Mouse (Mus musculus): Measurements from ENCODE around the gene Sphk2. TPM values are rescaled to one million over a fixed set of nuclear protein-coding genes. Genes with fewer than 3 reads are reported as not detected.
A peak's percentile ranks its signal among the peaks of the same experiment; 100 is the strongest.

Gene Sphk2
- polyA plus RNA-seq, 1 experiment, result 88.1 TPM

DNA sequence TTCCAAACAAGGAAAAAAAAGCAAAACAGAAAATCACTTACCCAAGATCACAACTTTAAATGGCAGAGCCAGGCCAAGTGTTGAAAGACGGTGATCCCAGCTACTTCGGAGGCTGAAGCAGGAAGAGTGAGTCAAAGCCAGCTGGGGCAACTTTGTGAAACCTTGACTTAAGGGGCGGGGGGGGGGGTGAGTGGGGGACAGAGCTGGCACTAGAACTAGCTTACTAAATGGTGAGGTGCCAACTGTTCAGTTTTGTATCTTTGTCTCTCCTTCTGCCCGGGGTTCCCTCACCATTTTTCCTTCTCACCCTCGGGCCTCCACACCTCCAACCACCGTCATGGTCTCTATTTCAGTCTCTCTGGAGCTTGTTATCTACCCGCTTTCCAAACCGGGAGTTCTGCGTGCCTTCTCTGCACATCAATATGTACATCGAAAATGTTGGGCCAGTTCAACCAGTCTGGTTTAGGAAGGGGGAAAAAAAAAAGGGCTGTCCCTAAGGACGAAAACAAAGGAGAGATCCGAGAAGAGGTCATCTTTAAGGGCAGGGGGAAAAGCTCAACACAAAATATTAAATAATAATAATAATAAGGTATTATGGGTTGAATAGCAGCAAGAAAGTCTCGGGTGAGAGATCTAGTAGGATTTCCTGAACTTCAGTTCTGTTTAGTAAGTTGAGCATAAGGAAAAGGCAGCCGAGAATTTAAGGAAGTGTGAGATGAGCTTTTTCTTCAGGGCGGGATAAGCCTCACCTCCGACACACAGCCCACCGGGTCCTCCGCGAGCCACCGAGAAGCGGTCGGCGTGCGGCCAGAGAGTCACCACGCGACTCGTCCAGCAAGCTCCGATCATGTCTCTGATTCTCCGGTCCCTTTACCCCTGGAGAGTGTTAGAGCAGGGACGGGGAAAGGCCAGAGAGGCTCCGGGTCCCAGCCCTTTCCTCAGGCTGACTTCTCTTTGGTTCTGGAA, 567 bp downstream of the Sphk2 start:
- Histone ChIP-seq H3K36me3 (ENCODE audit: control insufficient read depth, insufficient read depth, low read length) (peaks cover 19% of the 10 kb centered on the region), H3K4me1 (replicated peaks; ENCODE audit: control insufficient read depth, insufficient read depth, low read length) (peaks cover 37% of the 10 kb centered on the region), H3K27me3 (ENCODE audit: control insufficient read depth, insufficient read depth, low read length) (no peaks in the 10 kb centered on the region), H3K4me3 (ENCODE audit: control insufficient read depth, insufficient read depth, low read length) (peak overlapping the region; percentile 80), H3K27ac (ENCODE audit: control insufficient read depth, insufficient read depth, low read length) (peak overlapping the region; percentile 41; the same call in 1 of the 2 replicates)
- 8% methylated on average over 31 of the region's 31 CpGs for WGBS
- DNase-seq, result no peak
- TF ChIP-seq POLR2A (IDR thresholded peaks at IDR 0.05; ENCODE audit: control insufficient read depth, extremely low read depth, insufficient read depth, low read length, poor library complexity), result no peak
- no peak for TF ChIP-seq CTCF (IDR thresholded peaks at IDR 0.05; ENCODE audit: borderline replicate concordance, control insufficient read depth, extremely low read depth, insufficient read depth, low read length, poor library complexity)

DNA sequence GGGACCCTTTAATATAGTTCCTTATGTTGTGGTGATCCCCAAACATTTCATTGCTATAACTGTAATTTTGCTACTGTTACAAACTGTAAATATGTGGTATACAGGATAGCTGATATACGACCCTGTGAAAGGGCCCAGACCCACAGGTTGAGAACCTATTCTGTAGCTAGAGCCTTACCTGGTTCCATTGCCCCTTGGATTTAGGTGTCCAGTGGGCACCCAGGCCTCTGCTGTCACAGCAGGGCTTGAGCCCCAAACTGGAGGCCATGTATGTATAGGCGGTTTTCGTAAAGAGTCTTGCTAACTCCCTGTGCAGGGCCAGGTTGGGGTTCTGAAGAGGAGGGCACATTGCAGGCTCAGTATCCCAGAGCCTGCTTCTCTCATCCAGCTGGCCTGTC, 1.3 kb downstream of the Sphk2 start:
- TF ChIP-seq CTCF (IDR thresholded peaks at IDR 0.05; ENCODE audit: borderline replicate concordance, control insufficient read depth, extremely low read depth, insufficient read depth, low read length, poor library complexity), result no peak
- no peak for TF ChIP-seq POLR2A (IDR thresholded peaks at IDR 0.05; ENCODE audit: control insufficient read depth, extremely low read depth, insufficient read depth, low read length, poor library complexity)
- Histone ChIP-seq H3K27ac (ENCODE audit: control insufficient read depth, insufficient read depth, low read length) (no peak overlapping the region), H3K36me3 (ENCODE audit: control insufficient read depth, insufficient read depth, low read length) (peaks cover 19% of the 10 kb centered on the region), H3K4me1 (replicated peaks; ENCODE audit: control insufficient read depth, insufficient read depth, low read length) (peaks cover 37% of the 10 kb centered on the region), H3K4me3 (ENCODE audit: control insufficient read depth, insufficient read depth, low read length) (no peak overlapping the region), H3K27me3 (ENCODE audit: control insufficient read depth, insufficient read depth, low read length) (no peaks in the 10 kb centered on the region)
- 90% methylated on average over 3 of the region's 3 CpGs for WGBS
- DNase-seq, result no peak

DNA sequence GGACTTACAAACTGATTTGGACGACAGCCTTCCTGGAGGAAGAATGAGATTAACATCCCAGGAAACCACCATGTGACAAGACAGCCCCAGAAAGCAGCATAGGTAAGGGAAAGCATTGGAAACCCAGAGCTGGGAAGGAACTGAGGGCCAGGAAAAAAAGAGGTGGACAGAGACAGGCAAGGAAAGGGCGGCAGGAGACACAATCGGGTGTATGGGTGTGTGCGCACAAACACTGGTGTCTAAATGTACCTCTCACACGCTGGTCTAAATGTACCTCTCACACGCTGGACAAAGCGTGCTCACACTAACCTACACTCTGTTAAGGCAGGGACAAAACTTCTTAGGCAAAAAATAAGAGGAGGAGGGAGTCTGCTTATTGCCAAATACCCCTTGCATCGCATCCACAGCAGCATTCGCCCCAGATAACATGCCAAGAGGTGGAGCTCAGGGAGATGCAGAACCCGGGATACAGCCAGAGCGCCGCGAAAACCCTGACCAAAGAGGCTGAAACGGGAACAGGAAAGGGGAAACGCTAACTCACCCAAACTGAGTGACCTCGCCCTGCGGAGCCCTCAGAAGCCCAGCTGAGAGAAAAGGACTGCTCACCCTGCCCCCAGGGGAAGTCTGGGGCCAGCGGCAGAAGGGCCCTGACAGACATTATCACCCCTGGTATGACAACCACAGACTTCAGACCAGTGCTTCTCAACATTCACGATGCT, 1.9 kb downstream of the Sphk2 start:
- DNase-seq, result no peak
- peak overlapping the region; percentile 7; the same call in 1 of the 2 replicates for H3K27ac ChIP-seq (ENCODE audit: control insufficient read depth, insufficient read depth, low read length)
- H3K36me3 ChIP-seq (ENCODE audit: control insufficient read depth, insufficient read depth, low read length), result peaks cover 20% of the 10 kb centered on the region
- no peak overlapping the region for H3K4me3 ChIP-seq (ENCODE audit: control insufficient read depth, insufficient read depth, low read length)
- no peaks in the 10 kb centered on the region for H3K27me3 ChIP-seq (ENCODE audit: control insufficient read depth, insufficient read depth, low read length)
- TF ChIP-seq POLR2A (IDR thresholded peaks at IDR 0.05; ENCODE audit: control insufficient read depth, extremely low read depth, insufficient read depth, low read length, poor library complexity), result no peak
- no peak for TF ChIP-seq CTCF (IDR thresholded peaks at IDR 0.05; ENCODE audit: borderline replicate concordance, control insufficient read depth, extremely low read depth, insufficient read depth, low read length, poor library complexity)
- peaks cover 37% of the 10 kb centered on the region for H3K4me1 ChIP-seq (replicated peaks; ENCODE audit: control insufficient read depth, insufficient read depth, low read length)
- 56% methylated on average over 19 of the region's 19 CpGs for WGBS

- DNase-seq, result peak; percentile 96
- H3K4me3 ChIP-seq (ENCODE audit: control insufficient read depth, insufficient read depth, low read length), result peak within 1 kb of the TSS; percentile 81
- peaks cover 19% of the 10 kb centered on the region for H3K36me3 ChIP-seq (ENCODE audit: control insufficient read depth, insufficient read depth, low read length)
- no peaks in the 10 kb centered on the region for H3K27me3 ChIP-seq (ENCODE audit: control insufficient read depth, insufficient read depth, low read length)
- H3K27ac ChIP-seq (ENCODE audit: control insufficient read depth, insufficient read depth, low read length), result peak within 1 kb of the TSS; percentile 7; the same call in 1 of the 2 replicates
- WGBS, result 7% methylated on average over 34 of the region's 34 CpGs
- TF ChIP-seq CTCF (IDR thresholded peaks at IDR 0.05; ENCODE audit: borderline replicate concordance, control insufficient read depth, extremely low read depth, insufficient read depth, low read length, poor library complexity), result 0 out of 2 replicates have a peak, but pooled peaks have one; percentile 43
- peak; percentile 78 for TF ChIP-seq POLR2A (IDR thresholded peaks at IDR 0.05; ENCODE audit: control insufficient read depth, extremely low read depth, insufficient read depth, low read length, poor library complexity)
- H3K4me1 ChIP-seq (replicated peaks; ENCODE audit: control insufficient read depth, insufficient read depth, low read length), result peaks cover 37% of the 10 kb centered on the region
These were observed 2.6 kb downstream of the Sphk2 start, which contains the start of gene Rpl18 for GRCm38 (mm10) chr7:45715090-45715708. TSS of gene Rpl18 (plus strand) at chr7:45715457.

DNA sequence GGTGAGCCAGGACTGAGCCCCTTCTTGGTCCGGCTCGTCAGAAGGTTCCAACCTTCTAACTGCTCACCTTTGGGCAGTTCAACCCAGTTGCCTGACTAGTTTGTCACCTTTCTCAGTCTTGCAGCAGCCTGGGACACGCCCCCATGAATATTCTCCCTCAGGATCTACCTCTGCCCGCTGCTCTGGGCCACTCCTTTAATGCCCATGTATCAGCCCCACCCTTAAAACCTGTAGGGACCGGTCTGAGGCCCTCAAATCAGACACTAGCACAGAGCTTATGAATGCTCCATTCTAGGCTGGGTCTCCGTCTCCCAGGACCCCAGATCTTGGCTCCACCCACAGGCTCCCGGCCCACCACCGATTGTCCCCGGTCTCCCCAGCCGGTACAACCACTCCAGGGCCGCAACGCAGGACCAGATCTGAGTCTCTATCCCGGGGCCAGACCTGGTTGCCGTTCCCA, 3.1 kb downstream of the Sphk2 start:
- Histone ChIP-seq H3K4me3 (ENCODE audit: control insufficient read depth, insufficient read depth, low read length) (peak overlapping the region; percentile 81), H3K27ac (ENCODE audit: control insufficient read depth, insufficient read depth, low read length) (no peak overlapping the region), H3K36me3 (ENCODE audit: control insufficient read depth, insufficient read depth, low read length) (peaks cover 14% of the 10 kb centered on the region), H3K4me1 (replicated peaks; ENCODE audit: control insufficient read depth, insufficient read depth, low read length) (peaks cover 33% of the 10 kb centered on the region), H3K27me3 (ENCODE audit: control insufficient read depth, insufficient read depth, low read length) (no peaks in the 10 kb centered on the region)
- TF ChIP-seq POLR2A (IDR thresholded peaks at IDR 0.05; ENCODE audit: control insufficient read depth, extremely low read depth, insufficient read depth, low read length, poor library complexity), result no peak
- 12% methylated on average over 14 of the region's 14 CpGs for WGBS
- no peak for DNase-seq

Measured in thymus, adult 2 months (tissue).